Mouse (Mus musculus) liver, embryonic 14.5 days (tissue): ENCODE measurements around the gene Pdia2. TPM values are rescaled to one million over a fixed set of nuclear protein-coding genes. Genes with fewer than 3 reads are reported as not detected.
A peak's percentile ranks its signal among the peaks of the same experiment; 100 is the strongest.

Source experiments
- ATAC-seq: fragments of 200-750 bp; cut with Nextera tagmentation; 2 replicates; pipeline ENCODE4 v1.8.0; 2017; ENCODE audit warnings: moderate number of reproducible peaks, mild to moderate bottlenecking, moderate library complexity; ENCODE audit not compliant: insufficient read depth
- DNase-seq, 3 experiments: peaks; one replicate each; pipeline ENCODE4 v3.0.0-alpha.2; 2012 to 2013; ENCODE audit warnings: low read depth in 3 of 3, low spot score in 3 of 3
- H3K27ac ChIP-seq: fragments of 300-500 bp; sonication (generic); 2 replicates; pipeline ENCODE4 v1.5.1; 2014; ENCODE audit warnings: moderate library complexity, mild to moderate bottlenecking, control low read depth, inconsistent platforms
- H3K27me3 ChIP-seq: fragments of 300-500 bp; sonication (generic); 2 replicates; pipeline ENCODE4 v1.6.1; 2014; ENCODE audit warnings: mild to moderate bottlenecking, low read length, moderate library complexity; ENCODE audit not compliant: control insufficient read depth, insufficient read depth
- H3K36me3 ChIP-seq: fragments of 300-500 bp; sonication (generic); replicated peaks from 2 replicates; pipeline ENCODE4 v1.6.1; 2014; ENCODE audit warnings: low read depth; ENCODE audit not compliant: control insufficient read depth, insufficient read depth
- H3K4me1 ChIP-seq, 2 experiments: fragments of 200-500 bp in 1 of 2; fragments of 300-500 bp in 1 of 2; sonication (generic) in 1 of 2; replicated peaks; 2 replicates each; pipeline ENCODE4 v1.6.1; 2012 to 2014; ENCODE audit warnings: antibody characterized with exemption in 1 of 2, inconsistent platforms in 1 of 2, low read length in 1 of 2; ENCODE audit not compliant: control insufficient read depth in 2 of 2, insufficient read depth in 2 of 2
- H3K4me2 ChIP-seq: fragments of 300-500 bp; sonication (generic); 2 replicates; pipeline ENCODE4 v1.6.1; 2014; ENCODE audit warnings: low read depth, mild to moderate bottlenecking, control low read depth, moderate library complexity
- H3K4me3 ChIP-seq, 2 experiments: fragments of 200-500 bp in 1 of 2; fragments of 300-500 bp in 1 of 2; sonication (generic) in 1 of 2; 2 replicates each; pipeline ENCODE4 v1.5.1; 2012 to 2014; ENCODE audit warnings: low read depth in 2 of 2, low read length in 2 of 2, mild to moderate bottlenecking in 2 of 2, control low read depth in 1 of 2, inconsistent platforms in 1 of 2, moderate library complexity in 1 of 2; ENCODE audit not compliant: insufficient read depth in 1 of 2
- H3K9ac ChIP-seq: fragments of 300-500 bp; sonication (generic); replicated peaks from 2 replicates; pipeline ENCODE4 v1.6.1; 2014; ENCODE audit warnings: mild to moderate bottlenecking, control low read depth, moderate library complexity
- H3K9me3 ChIP-seq: fragments of 300-500 bp; sonication (generic); 2 replicates; pipeline ENCODE4 v1.6.1; 2016; ENCODE audit warnings: low read length, mixed read lengths; ENCODE audit not compliant: control insufficient read depth
- CTCF ChIP-seq: IDR thresholded peaks from 2 replicates; pipeline ENCODE4 v1.5.1; 2016; ENCODE audit warnings: antibody characterized with exemption, low read depth, control low read depth
- EP300 ChIP-seq: IDR thresholded peaks from 2 replicates; pipeline ENCODE4 v1.6.1; 2016; ENCODE audit warnings: antibody characterized with exemption, low read depth
- WGBS: fragments of 180-500 bp; shearing (Covaris S2); extraction: QIAGEN DNeasy Blood & Tissue Kit; methylation state at CpG from one replicate; pipeline ENCODE4 v1.1.7; 2014; ENCODE audit not compliant: insufficient replicate concordance; 5-methylcytosine and 5-hydroxymethylcytosine counted together
- polyA plus RNA-seq, 2 experiments: library from polyadenylated mRNA; depleted of rRNA in 1 of 2; stranded (reverse) in 1 of 2; unstranded in 1 of 2; fragments of >200 nt; fragmentation: Nextera tagmentation in 1 of 2; extraction: Ambion mirVana in 1 of 2; gene quantifications; 2 replicates each; pipeline versions ENCODE4 v1.2.1 to v1.2.3; 2012 to 2014

The Pdia2 gene
- polyA plus RNA-seq, 2 experiments: 25.9 to 86.6 TPM

- ATAC-seq (no peak), DNase-seq (no peak)
- no peak overlapping the region for H3K4me2 ChIP-seq
- no peaks in the 10 kb centered on the region for H3K4me1 ChIP-seq
- peaks cover 2% of the 10 kb centered on the region for H3K36me3 ChIP-seq
- no peak overlapping the region for H3K4me3 ChIP-seq
- 67% methylated on average over 2 of the region's 2 CpGs for WGBS
- TF ChIP-seq CTCF (peak; percentile 14; the same call in 1 of the 2 replicates), EP300 (no peak)
- no peaks in the 10 kb centered on the region for H3K9me3 ChIP-seq
- H3K27ac ChIP-seq: no peak overlapping the region
- H3K27me3 ChIP-seq: no peaks in the 10 kb centered on the region
- no peak overlapping the region for H3K9ac ChIP-seq
These were observed 49.8 kb downstream of the Pdia2 start for GRCm38 (mm10) chr17:26149056-26149455.

Other genes starting within 250 kb of the Pdia2 start
- 0.16 and 0.24 TPM in 2 replicates for gene A930017K11Rik, start 246.5 kb downstream of the Pdia2 start, polyA plus RNA-seq (2012; rRNA removed)
- gene A930017K11Rik, start 246.5 kb downstream of the Pdia2 start, polyA plus RNA-seq (2014; fragmentation: Nextera tagmentation; extraction: Ambion mirVana): 0.13 and 0.37 TPM in 2 replicates
- 7.7 and 9.0 TPM in 2 replicates for gene Capn15, start 213.3 kb downstream of the Pdia2 start, polyA plus RNA-seq (2012; rRNA removed)
- 8.3 and 11.8 TPM in 2 replicates for gene Capn15, start 213.3 kb downstream of the Pdia2 start, polyA plus RNA-seq (2014; fragmentation: Nextera tagmentation; extraction: Ambion mirVana)
- 2.1 and 2.3 TPM in 2 replicates for gene Rab11fip3, start 129.5 kb downstream of the Pdia2 start, polyA plus RNA-seq (2012; rRNA removed)
- 1.4 and 1.8 TPM in 2 replicates for gene Rab11fip3, start 129.5 kb downstream of the Pdia2 start, polyA plus RNA-seq (2014; fragmentation: Nextera tagmentation; extraction: Ambion mirVana)
- 6.2 and 6.8 TPM in 2 replicates for gene Decr2, start 108.8 kb downstream of the Pdia2 start, polyA plus RNA-seq (2012; rRNA removed)
- 5.5 and 6.5 TPM in 2 replicates for gene Decr2, start 108.8 kb downstream of the Pdia2 start, polyA plus RNA-seq (2014; fragmentation: Nextera tagmentation; extraction: Ambion mirVana)
- 46.2 and 52.2 TPM in 2 replicates for gene Nme4, start 103.5 kb downstream of the Pdia2 start, polyA plus RNA-seq (2012; rRNA removed)
- gene Nme4, start 103.5 kb downstream of the Pdia2 start, polyA plus RNA-seq (2014; fragmentation: Nextera tagmentation; extraction: Ambion mirVana): 45.1 and 46.7 TPM in 2 replicates
- 2.8 and 3.6 TPM in 2 replicates for gene Tmem8, start 85.8 kb downstream of the Pdia2 start, polyA plus RNA-seq (2012; rRNA removed)
- gene Tmem8, start 85.8 kb downstream of the Pdia2 start, polyA plus RNA-seq (2014; fragmentation: Nextera tagmentation; extraction: Ambion mirVana): 0.88 and 1.1 TPM in 2 replicates
- 47.8 and 58.0 TPM in 2 replicates for gene Mrpl28, start 75.6 kb downstream of the Pdia2 start, polyA plus RNA-seq (2012; rRNA removed)
- gene Mrpl28, start 75.6 kb downstream of the Pdia2 start, polyA plus RNA-seq (2014; fragmentation: Nextera tagmentation; extraction: Ambion mirVana): 121 and 129 TPM in 2 replicates
- gene Axin1, start 60.4 kb downstream of the Pdia2 start, polyA plus RNA-seq (2012; rRNA removed): 6.5 and 8.7 TPM in 2 replicates
- gene Axin1, start 60.4 kb downstream of the Pdia2 start, polyA plus RNA-seq (2014; fragmentation: Nextera tagmentation; extraction: Ambion mirVana): 3.8 and 6.0 TPM in 2 replicates
- gene Rgs11, start 3.9 kb upstream of the Pdia2 start, polyA plus RNA-seq (2012; rRNA removed): 0.35 and 0.48 TPM in 2 replicates
- 0.10 and 0.28 TPM in 2 replicates for gene Rgs11, start 3.9 kb upstream of the Pdia2 start, polyA plus RNA-seq (2014; fragmentation: Nextera tagmentation; extraction: Ambion mirVana)
- gene Arhgdig, start 8.7 kb upstream of the Pdia2 start, polyA plus RNA-seq (2012; rRNA removed): 10.6 and 11.6 TPM in 2 replicates
- gene Arhgdig, start 8.7 kb upstream of the Pdia2 start, polyA plus RNA-seq (2014; fragmentation: Nextera tagmentation; extraction: Ambion mirVana): 15.9 and 22.8 TPM in 2 replicates
- 5.9 and 6.6 TPM in 2 replicates for gene Fam234a, start 45.2 kb upstream of the Pdia2 start, polyA plus RNA-seq (2012; rRNA removed)
- 8.3 and 10.1 TPM in 2 replicates for gene Fam234a, start 45.2 kb upstream of the Pdia2 start, polyA plus RNA-seq (2014; fragmentation: Nextera tagmentation; extraction: Ambion mirVana)
- 15.6 and 21.4 TPM in 2 replicates for gene Luc7l, start 53.8 kb upstream of the Pdia2 start, polyA plus RNA-seq (2012; rRNA removed)
- 26.5 and 27.9 TPM in 2 replicates for gene Luc7l, start 53.8 kb upstream of the Pdia2 start, polyA plus RNA-seq (2014; fragmentation: Nextera tagmentation; extraction: Ambion mirVana)
- 0.09 and 0.12 TPM in 2 replicates for gene Neurl1b, start 215.7 kb upstream of the Pdia2 start, polyA plus RNA-seq (2012; rRNA removed)
- gene Neurl1b, start 215.7 kb upstream of the Pdia2 start, polyA plus RNA-seq (2014; fragmentation: Nextera tagmentation; extraction: Ambion mirVana): 0.03 TPM in 1 of 2 replicates, not detected in the other